Mouse (Mus musculus) bone marrow, adult 2 months (tissue): ENCODE data around the gene Lipa. TPM values are rescaled to one million over a fixed set of nuclear protein-coding genes. Genes with fewer than 3 reads are reported as not detected.

Experiments
- H3K27ac ChIP-seq: fragments of 200-500 bp; 2 replicates; pipeline ENCODE4 v1.5.1; 2012; ENCODE audit warnings: low read depth, mild to moderate bottlenecking, control low read depth, inconsistent platforms, low read length; ENCODE audit not compliant: control insufficient read depth, poor library complexity, insufficient read depth
- H3K4me1 ChIP-seq: fragments of 200-500 bp; 2 replicates; pipeline ENCODE4 v1.6.1; 2011; ENCODE audit warnings: low read length; ENCODE audit not compliant: control insufficient read depth, insufficient read depth
- H3K4me3 ChIP-seq: fragments of 200-500 bp; replicated peaks from 2 replicates; pipeline ENCODE3; 2011; ENCODE audit warnings: mild to moderate bottlenecking, low read depth, low read length, control low read depth; ENCODE audit not compliant: control insufficient read depth
- CTCF ChIP-seq: fragments of 200-500 bp; IDR thresholded peaks from 2 replicates; pipeline ENCODE4 v1.5.1; 2011; ENCODE audit warnings: low read length, control low read depth; ENCODE audit not compliant: control insufficient read depth, insufficient read depth
- POLR2A ChIP-seq: fragments of 200-500 bp; IDR thresholded peaks from 2 replicates; pipeline ENCODE4 v1.6.1; 2011; ENCODE audit warnings: low read depth, mild to moderate bottlenecking, control low read depth, low read length, borderline replicate concordance; ENCODE audit not compliant: control insufficient read depth
- WGBS: fragments of 180-500 bp; shearing (Covaris S2); methylation state at CpG from one replicate; pipeline ENCODE4 v1.1.7; 2018; 5-methylcytosine and 5-hydroxymethylcytosine counted together
- polyA plus RNA-seq: library from polyadenylated mRNA; stranded (reverse); fragments of >200 nt; gene quantifications from 2 replicates; pipeline ENCODE4 v1.2.4, GENCODE M21; 2011; ENCODE audit warnings: low replicate concordance; ENCODE audit not compliant: missing spikeins, insufficient read depth, insufficient read length

The Lipa gene
- polyA plus RNA-seq, 1 experiment, result 14.6 TPM

DNA sequence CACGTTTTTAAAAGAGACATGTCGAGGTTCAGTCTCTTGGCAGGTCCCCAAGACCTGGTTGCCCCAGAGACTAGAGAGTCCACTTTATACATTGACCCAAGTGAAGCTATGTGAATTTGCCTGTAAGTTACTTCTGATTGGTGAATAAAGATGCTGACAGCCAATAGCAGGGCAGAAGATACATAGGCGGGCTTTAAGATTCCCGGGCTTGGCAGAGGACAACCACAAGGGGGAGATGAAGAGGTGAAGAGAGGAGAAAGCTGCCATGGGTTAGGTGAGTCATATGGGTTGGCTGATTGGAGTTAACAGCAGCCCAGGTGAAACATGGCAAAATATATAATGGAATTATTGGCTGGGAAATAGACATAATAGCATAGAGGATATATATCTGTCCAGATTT is 26.5 kb downstream of the Lipa start:
- Histone ChIP-seq H3K4me1 (no peaks in the 10 kb centered on the region; the same call in 1 of the 2 replicates), H3K27ac (no peak overlapping the region), H3K4me3 (no peak overlapping the region)
- WGBS, result 38% methylated on average over 4 of the region's 4 CpGs
- TF ChIP-seq POLR2A (no peak), CTCF (peak; percentile 68)

- TF ChIP-seq POLR2A (no peak), CTCF (no peak)
- WGBS, result 77% methylated on average over 1 of the region's 1 CpGs
- Histone ChIP-seq H3K4me3 (no peak overlapping the region), H3K4me1 (no peaks in the 10 kb centered on the region), H3K27ac (no peak overlapping the region)
These were observed 30.9 kb downstream of the Lipa start for GRCm38 (mm10) chr19:34496353-34496752.

DNA sequence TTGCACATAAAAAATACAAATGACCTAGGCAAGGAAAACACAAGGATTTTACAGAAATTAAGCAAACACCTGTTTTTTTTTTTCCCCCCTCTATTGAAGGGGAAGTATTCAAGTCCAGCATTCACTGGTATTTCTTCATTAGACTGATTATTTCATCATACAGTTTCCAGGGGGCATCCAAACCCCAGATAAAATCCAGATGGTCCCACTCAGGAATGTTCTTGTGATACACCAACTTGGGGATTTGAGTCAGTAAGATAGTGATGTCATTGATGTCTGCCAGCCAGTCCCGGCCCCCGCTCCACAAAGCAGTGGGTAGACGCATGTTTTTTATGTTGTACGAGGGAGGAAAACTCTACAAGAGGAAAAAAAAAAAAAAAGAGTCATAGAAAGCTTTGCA is 33.4 kb downstream of the Lipa start:
- Histone ChIP-seq H3K4me1 (no peaks in the 10 kb centered on the region), H3K27ac (no peak overlapping the region), H3K4me3 (no peak overlapping the region)
- WGBS, result 84% methylated on average over 4 of the region's 4 CpGs
- TF ChIP-seq CTCF, result no peak
- TF ChIP-seq POLR2A, result no peak

- no peak overlapping the region for H3K4me3 ChIP-seq
- no peak overlapping the region for H3K27ac ChIP-seq
- TF ChIP-seq CTCF (peak; percentile 25; the same call in 1 of the 2 replicates), POLR2A (no peak)
- H3K4me1 ChIP-seq, result no peaks in the 10 kb centered on the region
- 9% methylated on average over 4 of the region's 4 CpGs for WGBS
These were observed 43.7 kb downstream of the Lipa start for GRCm38 (mm10) chr19:34483547-34483946.

DNA sequence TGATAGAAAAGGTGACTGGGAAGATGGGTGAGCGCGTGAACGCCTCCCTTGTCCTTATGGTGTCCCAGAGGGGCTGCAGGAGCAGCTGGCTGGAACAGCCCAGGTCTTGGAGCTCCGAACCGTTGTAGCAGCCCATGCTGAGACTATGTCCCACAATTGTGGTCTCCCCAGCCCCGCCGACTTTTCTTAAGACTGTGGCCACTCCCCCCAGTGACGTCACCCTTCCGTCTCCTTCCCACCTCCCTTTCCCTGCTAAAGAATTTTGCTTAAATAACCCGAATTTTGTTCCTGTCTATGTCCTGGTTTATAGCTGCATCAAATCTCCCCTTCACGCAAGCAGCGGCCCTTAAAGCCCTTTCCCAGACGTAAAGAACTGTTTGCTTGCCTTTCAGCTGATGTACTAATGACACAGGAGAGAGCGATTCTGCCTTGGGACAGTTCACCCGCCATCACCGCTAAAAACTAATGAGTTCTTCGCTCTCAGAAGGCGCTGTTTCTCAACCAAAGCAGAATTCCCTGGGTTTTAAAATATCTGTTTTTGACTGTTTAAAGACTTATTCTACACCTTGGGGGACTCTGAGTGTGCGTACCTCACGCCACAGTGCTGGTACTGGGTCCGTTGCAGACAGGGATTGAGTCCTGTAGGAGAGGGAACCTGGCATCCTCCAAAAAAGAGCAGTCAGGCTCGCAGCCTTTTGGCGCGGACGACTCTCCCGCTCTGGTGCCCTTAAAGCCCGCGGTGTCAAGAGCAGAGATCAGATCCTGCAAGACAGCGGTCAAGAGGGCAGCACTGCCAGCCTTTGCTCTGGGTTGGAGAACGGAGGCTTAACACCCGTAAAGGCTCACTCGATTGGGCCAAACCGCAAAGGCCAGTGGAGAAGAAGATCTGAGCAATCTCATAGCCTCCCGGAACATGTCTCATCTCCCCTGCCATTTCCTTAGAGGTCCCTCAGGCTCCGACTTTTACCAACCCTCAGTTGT is 52.0 kb downstream of the Lipa start, which contains the start of gene Ch25h:
Gene Ch25h (minus strand): TSS at position 174 of the 981 bp plus-strand sequence.
- peaks cover 3% of the 10 kb centered on the region; the same call in 1 of the 2 replicates for H3K4me1 ChIP-seq
- peak within 1 kb of the TSS; percentile 31 for H3K4me3 ChIP-seq
- WGBS, result 3% methylated on average over 35 of the region's 35 CpGs
- TF ChIP-seq POLR2A (no peak), CTCF (no peak)
- H3K27ac ChIP-seq, result no peak within 1 kb of the TSS

DNA sequence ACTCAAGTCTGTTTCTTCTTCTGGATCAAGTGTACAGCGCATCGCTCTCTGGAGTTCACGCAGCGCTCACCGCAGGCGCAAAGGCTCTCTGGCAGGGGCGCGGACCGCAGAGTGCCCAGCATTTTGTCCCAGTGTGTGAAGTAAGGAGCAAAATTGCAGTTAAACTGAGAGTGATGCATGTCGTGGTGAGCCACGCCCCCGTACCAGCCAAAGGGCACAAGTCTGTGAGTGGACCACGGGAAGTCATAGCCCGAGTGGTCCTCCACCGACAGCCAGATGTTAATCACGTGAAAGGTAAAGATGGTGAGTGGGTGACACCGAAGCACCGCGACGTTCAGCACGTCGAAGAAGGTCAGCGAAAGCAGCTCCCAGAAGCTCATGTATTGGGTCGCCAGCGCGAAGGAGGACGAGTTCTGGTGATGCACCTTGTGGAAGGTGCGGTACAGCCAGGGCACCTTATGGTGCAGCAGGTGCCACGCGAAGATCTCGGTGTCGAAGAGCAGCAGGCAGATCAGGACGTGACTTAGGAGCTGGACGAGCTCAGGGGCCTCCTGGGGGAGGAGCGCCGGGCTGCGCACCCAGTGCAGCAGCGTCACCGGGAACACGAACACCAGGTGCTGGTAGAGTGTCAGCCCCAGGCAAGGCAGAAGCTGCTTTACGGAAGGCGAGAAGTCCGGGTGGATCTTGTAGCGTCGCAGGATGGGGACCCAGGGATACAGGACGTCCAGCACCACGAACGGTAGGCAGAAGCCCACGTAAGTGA is 52.9 kb downstream of the Lipa start:
- TF ChIP-seq CTCF (no peak), POLR2A (no peak)
- no peak overlapping the region for H3K27ac ChIP-seq
- WGBS, result 12% methylated on average over 49 of the region's 49 CpGs
- peak overlapping the region; percentile 31 for H3K4me3 ChIP-seq
- peaks cover 3% of the 10 kb centered on the region; the same call in 1 of the 2 replicates for H3K4me1 ChIP-seq

DNA sequence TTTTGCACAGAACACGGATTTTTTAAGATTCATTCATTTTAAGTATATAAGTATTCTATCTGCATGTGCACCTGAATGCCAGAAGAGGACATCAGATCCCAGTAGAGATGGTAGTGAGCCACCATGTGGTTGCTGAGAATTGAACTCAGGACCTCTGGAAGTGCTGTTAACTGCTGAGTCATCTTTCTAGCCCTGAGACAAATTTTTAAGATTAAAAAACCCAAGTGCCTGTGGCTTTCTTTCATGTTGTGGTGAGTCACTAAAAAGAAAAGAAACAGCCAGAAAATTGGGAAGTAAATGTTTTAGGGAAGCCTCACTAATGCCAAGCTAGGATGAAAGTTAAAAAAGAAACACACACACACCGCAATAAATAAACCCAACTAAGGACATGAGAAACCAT is 55.6 kb downstream of the Lipa start:
- TF ChIP-seq CTCF, result no peak
- no peak for TF ChIP-seq POLR2A
- WGBS, result 44% methylated on average over 2 of the region's 2 CpGs
- peaks cover 3% of the 10 kb centered on the region; the same call in 1 of the 2 replicates for H3K4me1 ChIP-seq
- H3K27ac ChIP-seq, result no peak overlapping the region
- no peak overlapping the region for H3K4me3 ChIP-seq

GRCm38 (mm10) chr19:34468794-34469193 is 58.5 kb downstream of the Lipa start:
- WGBS, result 59% methylated on average over 3 of the region's 3 CpGs
- Histone ChIP-seq H3K27ac (no peak overlapping the region), H3K4me1 (no peaks in the 10 kb centered on the region), H3K4me3 (no peak overlapping the region)
- no peak for TF ChIP-seq POLR2A
